Comparison of ENCODE assay signal across 8 mouse cellular contexts in genomic region chr13:68605689-68606126, GRCm38 (mm10). TPM values are rescaled to one million over a fixed set of nuclear protein-coding genes. Genes with fewer than 3 reads are reported as not detected.
A peak's percentile ranks its signal among the peaks of the same experiment; 100 is the strongest.
DNase-seq lines count a peak whose midpoint lies in the region; ATAC-seq and TF ChIP-seq lines count a peak whose summit lies in the region.

No protein-coding gene starts in this region.

- H3K4me3 ChIP-seq in cerebellum, adult 2 months (replicated peaks; ENCODE audit: insufficient read depth, low read depth, low read length), result peak overlapping the region; percentile 50
- H3K4me3 ChIP-seq in intestine, embryonic 16.5 days (ENCODE audit: low read length), result peak overlapping the region; percentile 34
- H3K4me3 ChIP-seq in liver, embryonic 16.5 days (ENCODE audit: low read depth, low read length), result no peak overlapping the region
- peak overlapping the region; percentile 14 for H3K4me3 ChIP-seq in neural tube, embryonic 14.5 days (ENCODE audit: low read depth, low read length)

- DNase-seq in CD4-positive, CD25-positive, alpha-beta regulatory T cell, adult 2 months (ENCODE audit: low read depth, low spot score), result peak; percentile 9
- DNase-seq in cerebellum, adult 2 months, result peak; percentile 32 to 57
- no peak for DNase-seq in right cerebral cortex, adult 2 months (ENCODE audit: low spot score in 2 of 2)

- H3K4me2 ChIP-seq in intestine, embryonic 16.5 days (ENCODE audit: low read depth, low read length), result peak overlapping the region; percentile 53
- H3K4me2 ChIP-seq in liver, embryonic 16.5 days (ENCODE audit: low read depth, low read length), result peak overlapping the region; percentile 32
- H3K4me2 ChIP-seq in neural tube, embryonic 14.5 days (ENCODE audit: low read depth, low read length), result peak overlapping the region; percentile 38

- no peak for TF ChIP-seq CTCF in cerebellum, adult 2 months (IDR thresholded peaks at IDR 0.05; ENCODE audit: borderline replicate concordance, insufficient read depth, low read depth, low read length)

- no peak for ATAC-seq in CD4-positive, CD25-positive, alpha-beta regulatory T cell, adult 4 months
- 0 out of 2 replicates have a peak, but pooled peaks have one; percentile 30 for ATAC-seq in granulocyte monocyte progenitor cell, adult 5-6 weeks (replicated peaks; ENCODE audit: poor library complexity, severe bottlenecking)
- ATAC-seq in intestine, embryonic 16.5 days, result peak; percentile 90
- ATAC-seq in liver, embryonic 16.5 days (ENCODE audit: low read depth), result peak; percentile 51; the same call in 1 of the 2 replicates
- ATAC-seq in neural tube, embryonic 14.5 days (ENCODE audit: low read depth), result peak; percentile 79

- H3K9me3 ChIP-seq in intestine, embryonic 16.5 days (ENCODE audit: control insufficient read depth, low read length), result no peaks in the 10 kb centered on the region
- H3K9me3 ChIP-seq in liver, embryonic 16.5 days (replicated peaks; ENCODE audit: control insufficient read depth, low read length), result no peaks in the 10 kb centered on the region
- no peaks in the 10 kb centered on the region for H3K9me3 ChIP-seq in neural tube, embryonic 14.5 days (ENCODE audit: control insufficient read depth, low read length)

- peak overlapping the region; percentile 37; the same call in 1 of the 2 replicates for H3K9ac ChIP-seq in intestine, embryonic 16.5 days (ENCODE audit: low read depth, low read length)
- H3K9ac ChIP-seq in liver, embryonic 16.5 days (ENCODE audit: low read depth, low read length), result no peak overlapping the region
- no peak overlapping the region for H3K9ac ChIP-seq in neural tube, embryonic 14.5 days (replicated peaks; ENCODE audit: low read depth, low read length)

- H3K27ac ChIP-seq in cerebellum, adult 2 months (ENCODE audit: insufficient read depth, low read length), result no peak overlapping the region
- H3K27ac ChIP-seq in intestine, embryonic 16.5 days (ENCODE audit: low read length), result no peak overlapping the region
- H3K27ac ChIP-seq in liver, embryonic 16.5 days (ENCODE audit: low read length), result no peak overlapping the region
- H3K27ac ChIP-seq in neural tube, embryonic 14.5 days (ENCODE audit: low read depth, low read length), result no peak overlapping the region

- WGBS in cerebellum, adult 2 months, result 1% methylated on average over 8 of the region's 11 CpGs
- 4% methylated on average over 11 of the region's 11 CpGs for WGBS in intestine, embryonic 16.5 days
- WGBS in liver, embryonic 16.5 days (ENCODE audit: insufficient replicate concordance), result 2% methylated on average over 10 of the region's 11 CpGs
- 2% methylated on average over 9 of the region's 11 CpGs for WGBS in neural tube, embryonic 14.5 days

- no peak for TF ChIP-seq POLR2A in cerebellum, adult 2 months (IDR thresholded peaks at IDR 0.05; ENCODE audit: borderline replicate concordance, insufficient read depth, low read length)

- H3K36me3 ChIP-seq in intestine, embryonic 16.5 days (ENCODE audit: control insufficient read depth, insufficient read depth, low read length), result no peaks in the 10 kb centered on the region
- H3K36me3 ChIP-seq in liver, embryonic 16.5 days (ENCODE audit: control insufficient read depth, insufficient read depth), result no peaks in the 10 kb centered on the region
- H3K36me3 ChIP-seq in neural tube, embryonic 14.5 days (ENCODE audit: control insufficient read depth, insufficient read depth, low read length), result no peaks in the 10 kb centered on the region

- no peaks in the 10 kb centered on the region for H3K27me3 ChIP-seq in cerebellum, adult 2 months (ENCODE audit: control insufficient read depth, insufficient read depth, low read length)
- H3K27me3 ChIP-seq in intestine, embryonic 16.5 days (replicated peaks; ENCODE audit: control insufficient read depth, insufficient read depth, low read length), result no peaks in the 10 kb centered on the region
- H3K27me3 ChIP-seq in liver, embryonic 16.5 days (ENCODE audit: control insufficient read depth, insufficient read depth, low read depth, low read length), result no peaks in the 10 kb centered on the region
- no peaks in the 10 kb centered on the region for H3K27me3 ChIP-seq in neural tube, embryonic 14.5 days (ENCODE audit: control insufficient read depth, insufficient read depth, low read length)

- H3K4me1 ChIP-seq in cerebellum, adult 2 months (ENCODE audit: control insufficient read depth, insufficient read depth, low read length), result no peaks in the 10 kb centered on the region; the same call in 1 of the 2 replicates
- H3K4me1 ChIP-seq in intestine, embryonic 16.5 days (ENCODE audit: control insufficient read depth, insufficient read depth, low read length), result peaks cover 3% of the 10 kb centered on the region; the same call in 1 of the 2 replicates
- no peaks in the 10 kb centered on the region for H3K4me1 ChIP-seq in liver, embryonic 16.5 days (ENCODE audit: control insufficient read depth, low read depth, low read length)
- 0 out of 2 replicates have a peak, but pooled peaks cover 3% of the 10 kb centered on the region for H3K4me1 ChIP-seq in neural tube, embryonic 14.5 days (ENCODE audit: control insufficient read depth, insufficient read depth, low read length)

RNA-seq across cellular contexts. Expression of gene 1700001L19Rik, which starts 8.5 kb away (rescaled TPM):
- not detected for polyA plus RNA-seq in CD4-positive, CD25-positive, alpha-beta regulatory T cell, adult 4 months (2017; shearing (Covaris generic))
- polyA plus RNA-seq in cerebellum, adult 2 months (2012; rRNA removed), result 2.8 and 3.3 TPM in 2 replicates
- total RNA-seq in granulocyte monocyte progenitor cell, adult 5-6 weeks (2014; fragmentation: Nextera tagmentation), result not detected in 2 replicates
- total RNA-seq in granulocyte monocyte progenitor cell, adult 5-6 weeks (2017), result not detected in 2 replicates
- polyA plus RNA-seq in intestine, embryonic 16.5 days (2015; fragmentation: Nextera tagmentation; extraction: Ambion mirVana), result 0.17 and 0.45 TPM in 2 replicates
- polyA plus RNA-seq in liver, embryonic 16.5 days (2015; fragmentation: Nextera tagmentation; extraction: Ambion mirVana), result not detected in 2 replicates
- 4.3 and 5.3 TPM in 2 replicates for polyA plus RNA-seq in neural tube, embryonic 14.5 days (2014; fragmentation: Nextera tagmentation; extraction: Ambion mirVana)

RNA-seq across cellular contexts. Expression of gene Fastkd3, which starts 23.7 kb away (rescaled TPM):
- 10 to 100 TPM; 33.1 to 35.6 TPM for polyA plus RNA-seq in CD4-positive, CD25-positive, alpha-beta regulatory T cell, adult 4 months (2017; shearing (Covaris generic))
- 19.5 and 19.6 TPM in 2 replicates for polyA plus RNA-seq in cerebellum, adult 2 months (2012; rRNA removed)
- 40.0 and 49.0 TPM in 2 replicates for total RNA-seq in granulocyte monocyte progenitor cell, adult 5-6 weeks (2014; fragmentation: Nextera tagmentation)
- 12.4 and 21.0 TPM in 2 replicates for total RNA-seq in granulocyte monocyte progenitor cell, adult 5-6 weeks (2017)
- 33.1 and 33.7 TPM in 2 replicates for polyA plus RNA-seq in intestine, embryonic 16.5 days (2015; fragmentation: Nextera tagmentation; extraction: Ambion mirVana)
- polyA plus RNA-seq in liver, embryonic 16.5 days (2015; fragmentation: Nextera tagmentation; extraction: Ambion mirVana), result 11.2 and 11.9 TPM in 2 replicates
- polyA plus RNA-seq in neural tube, embryonic 14.5 days (2014; fragmentation: Nextera tagmentation; extraction: Ambion mirVana), result 23.7 and 28.2 TPM in 2 replicates

RNA-seq across cellular contexts. Expression of gene Mtrr, which starts 23.8 kb away (rescaled TPM):
- 10 to 100 TPM; 22.1 to 33.3 TPM for polyA plus RNA-seq in CD4-positive, CD25-positive, alpha-beta regulatory T cell, adult 4 months (2017; shearing (Covaris generic))
- polyA plus RNA-seq in cerebellum, adult 2 months (2012; rRNA removed), result 12.5 and 13.6 TPM in 2 replicates
- 17.2 and 18.4 TPM in 2 replicates for total RNA-seq in granulocyte monocyte progenitor cell, adult 5-6 weeks (2014; fragmentation: Nextera tagmentation)
- 9.2 and 20.4 TPM in 2 replicates for total RNA-seq in granulocyte monocyte progenitor cell, adult 5-6 weeks (2017)
- 12.6 and 14.6 TPM in 2 replicates for polyA plus RNA-seq in intestine, embryonic 16.5 days (2015; fragmentation: Nextera tagmentation; extraction: Ambion mirVana)
- 7.4 and 7.5 TPM in 2 replicates for polyA plus RNA-seq in liver, embryonic 16.5 days (2015; fragmentation: Nextera tagmentation; extraction: Ambion mirVana)
- polyA plus RNA-seq in neural tube, embryonic 14.5 days (2014; fragmentation: Nextera tagmentation; extraction: Ambion mirVana), result 12.0 and 14.8 TPM in 2 replicates

Comparison
In these comparisons a context has a peak if more than half of its experiments do, and no peak if none do; other contexts are left out.
1. DNase-seq: peak in CD4-positive, CD25-positive, alpha-beta regulatory T cell, adult 2 months (single experiment) and cerebellum, adult 2 months (2 of 2); none in right cerebral cortex, adult 2 months (0 of 2).
2. Peak in every context shown above with its lines, with median percentiles within 50 percentile points of each other: H3K4me2 ChIP-seq.